12 mouse cellular contexts compared by ENCODE assay signal in the genomic region with DNA sequence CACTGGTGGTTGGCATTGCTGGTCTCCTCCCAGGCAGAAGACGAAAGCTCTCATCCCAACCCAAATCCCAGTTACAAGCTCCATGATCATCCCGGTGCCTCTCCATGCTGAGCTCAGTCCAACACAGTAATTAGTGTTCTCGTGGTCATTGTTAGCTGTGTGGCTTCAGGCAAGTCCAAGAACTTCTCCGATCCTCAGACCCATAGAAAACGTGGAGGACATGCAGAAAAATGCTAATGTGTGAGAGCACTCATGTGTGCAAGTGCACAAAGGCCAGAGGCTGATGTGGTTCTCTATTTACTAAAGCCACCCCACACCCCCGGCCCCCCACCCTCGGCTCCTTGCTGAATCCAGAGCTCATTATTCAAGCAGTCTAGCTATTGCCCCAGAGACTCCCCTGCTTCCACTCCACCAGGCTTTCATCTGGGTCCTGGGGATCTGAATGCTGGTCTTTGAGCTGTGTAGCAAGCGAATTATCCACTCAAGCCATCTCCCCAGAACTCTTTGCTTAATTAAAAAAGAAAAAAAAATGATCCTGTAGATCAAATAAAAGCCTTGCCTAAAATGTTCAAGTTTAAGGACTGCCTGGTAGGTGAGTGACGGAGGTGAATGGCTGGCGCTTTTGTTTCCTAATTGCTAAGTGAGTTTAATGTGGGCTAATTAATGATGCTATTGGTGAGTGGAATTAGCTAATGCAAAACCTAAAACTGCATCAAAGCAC. TPM values are rescaled to one million over a fixed set of nuclear protein-coding genes. Genes with fewer than 3 reads are reported as not detected.
DNase-seq lines count a peak whose midpoint lies in the region; ATAC-seq lines count a peak whose summit lies in the region.
"Had no signal": no experiment of that assay in that cellular context is flagged by ENCODE, and none has a peak within 500 bp of the region (broad histone marks: within the 10 kb centered on the region; RNA-seq: fewer than 3 reads in every experiment).

No protein-coding gene starts in this region.

- peak overlapping the region; percentile 27; the same call in 1 of the 2 replicates for H3K4me3 ChIP-seq in forebrain, embryonic 10.5 days
- no peak overlapping the region for H3K4me3 ChIP-seq in hindbrain, embryonic 14.5 days (replicated peaks; ENCODE audit: low read length)
- no peak overlapping the region for H3K4me3 ChIP-seq in midbrain, embryonic 16.5 days (ENCODE audit: low read depth, low read length)
- no peak overlapping the region for H3K4me3 ChIP-seq in intestine, embryonic 15.5 days (replicated peaks)
- H3K4me3 ChIP-seq: liver, embryonic 15.5 days had no signal

- H3K36me3 ChIP-seq in forebrain, embryonic 10.5 days (replicated peaks): no peaks in the 10 kb centered on the region
- H3K36me3 ChIP-seq in hindbrain, embryonic 14.5 days (replicated peaks; ENCODE audit: control insufficient read depth, insufficient read depth): no peaks in the 10 kb centered on the region
- H3K36me3 ChIP-seq in midbrain, embryonic 16.5 days (ENCODE audit: control insufficient read depth, insufficient read depth, low read length): no peaks in the 10 kb centered on the region
- H3K36me3 ChIP-seq in intestine, embryonic 15.5 days: no peaks in the 10 kb centered on the region
- H3K36me3 ChIP-seq: liver, embryonic 15.5 days had no signal

- peaks cover 39% of the 10 kb centered on the region for H3K4me1 ChIP-seq in forebrain, embryonic 10.5 days
- H3K4me1 ChIP-seq in hindbrain, embryonic 14.5 days (replicated peaks; ENCODE audit: control insufficient read depth, insufficient read depth, low read length): peaks cover 8% of the 10 kb centered on the region; the same call in 1 of the 2 replicates
- peaks cover 11% of the 10 kb centered on the region for H3K4me1 ChIP-seq in midbrain, embryonic 16.5 days (ENCODE audit: control insufficient read depth, insufficient read depth, low read length)
- peaks cover 3% of the 10 kb centered on the region; the same call in 1 of the 2 replicates for H3K4me1 ChIP-seq in intestine, embryonic 15.5 days (replicated peaks)
- H3K4me1 ChIP-seq: liver, embryonic 15.5 days had no signal

- no peak; the same call in 1 of the 2 replicates for ATAC-seq in hindbrain, embryonic 14.5 days (ENCODE audit: low FRiP score)
- ATAC-seq in midbrain, embryonic 16.5 days: peak; percentile 71
- no peak for ATAC-seq in intestine, embryonic 15.5 days
- ATAC-seq: inflammation-experienced regulatory T-cells, adult 6 months had no signal

- no peak overlapping the region for H3K4me2 ChIP-seq in hindbrain, embryonic 14.5 days (replicated peaks)
- H3K4me2 ChIP-seq in midbrain, embryonic 16.5 days (ENCODE audit: low read length): peak overlapping the region; percentile 26
- H3K4me2 ChIP-seq in intestine, embryonic 15.5 days (replicated peaks): no peak overlapping the region
- H3K4me2 ChIP-seq: liver, embryonic 15.5 days had no signal

- peak; percentile 38 for DNase-seq in embryo, embryonic 10.5 days (ENCODE audit: low spot score)
- DNase-seq in forebrain, embryonic 10.5 days (ENCODE audit: extremely low spot score, low spot score): peak; percentile 77
- DNase-seq in hindbrain, embryonic 14.5 days (ENCODE audit: low spot score): no peak
- DNase-seq in thymus, postnatal 0 days (ENCODE audit: low spot score): no peak
- no peak for DNase-seq in heart, adult 9 months (ENCODE audit: low spot score in 2 of 2)
- no peak for DNase-seq in spleen, postnatal 10 days (ENCODE audit: low spot score in 2 of 2)

- H3K9me3 ChIP-seq in forebrain, embryonic 10.5 days: no peaks in the 10 kb centered on the region
- no peaks in the 10 kb centered on the region for H3K9me3 ChIP-seq in hindbrain, embryonic 14.5 days (ENCODE audit: control insufficient read depth, low read length)
- H3K9me3 ChIP-seq in midbrain, embryonic 16.5 days (replicated peaks; ENCODE audit: control insufficient read depth, low read length, poor library complexity, severe bottlenecking): no peaks in the 10 kb centered on the region
- no peaks in the 10 kb centered on the region for H3K9me3 ChIP-seq in intestine, embryonic 15.5 days
- H3K9me3 ChIP-seq: liver, embryonic 15.5 days had no signal

- 27% methylated on average over 10 of the region's 10 CpGs for WGBS in forebrain, embryonic 10.5 days
- WGBS in hindbrain, embryonic 14.5 days: 29% methylated on average over 10 of the region's 10 CpGs
- 24% methylated on average over 10 of the region's 10 CpGs for WGBS in midbrain, embryonic 16.5 days
- WGBS in intestine, embryonic 15.5 days: 72% methylated on average over 10 of the region's 10 CpGs

- peaks cover 67% of the 10 kb centered on the region for H3K27me3 ChIP-seq in forebrain, embryonic 10.5 days (ENCODE audit: poor library complexity, severe bottlenecking)
- no peaks in the 10 kb centered on the region for H3K27me3 ChIP-seq in hindbrain, embryonic 14.5 days (ENCODE audit: control insufficient read depth, insufficient read depth, low read length)
- peaks cover 6% of the 10 kb centered on the region; the same call in 1 of the 2 replicates for H3K27me3 ChIP-seq in midbrain, embryonic 16.5 days (ENCODE audit: control insufficient read depth, insufficient read depth, low read depth, low read length)
- H3K27me3 ChIP-seq in intestine, embryonic 15.5 days (replicated peaks): no peaks in the 10 kb centered on the region; the same call in 1 of the 2 replicates
- H3K27me3 ChIP-seq: liver, embryonic 15.5 days had no signal

- no peak overlapping the region for H3K9ac ChIP-seq in hindbrain, embryonic 14.5 days
- H3K9ac ChIP-seq in midbrain, embryonic 16.5 days (ENCODE audit: low read depth, low read length): no peak overlapping the region
- H3K9ac ChIP-seq in intestine, embryonic 15.5 days: no peak overlapping the region
- H3K9ac ChIP-seq: liver, embryonic 15.5 days had no signal

- peak overlapping the region; percentile 77 for H3K27ac ChIP-seq in forebrain, embryonic 10.5 days
- peak overlapping the region; percentile 48 for H3K27ac ChIP-seq in hindbrain, embryonic 14.5 days
- peak overlapping the region; percentile 24; the same call in 1 of the 2 replicates for H3K27ac ChIP-seq in midbrain, embryonic 16.5 days (ENCODE audit: low read length)
- no peak overlapping the region for H3K27ac ChIP-seq in intestine, embryonic 15.5 days
- H3K27ac ChIP-seq: liver, embryonic 15.5 days had no signal

RNA-seq across cellular contexts. Expression of a gene that starts 2.7 kb away (rescaled TPM):
- polyA plus RNA-seq in forebrain, embryonic 10.5 days (2016; fragmentation: Nextera tagmentation; extraction: Ambion mirVana): 0.53 and 0.62 TPM in 2 replicates
- 0.24 and 0.25 TPM in 2 replicates for polyA plus RNA-seq in hindbrain, embryonic 14.5 days (2014; fragmentation: Nextera tagmentation; extraction: Ambion mirVana)
- polyA plus RNA-seq in midbrain, embryonic 16.5 days (2015; fragmentation: Nextera tagmentation; extraction: Ambion mirVana): 0.30 and 0.32 TPM in 2 replicates
- 1.4 and 1.5 TPM in 2 replicates for polyA plus RNA-seq in thymus, postnatal 0 days (2015; fragmentation: Nextera tagmentation; extraction: Ambion mirVana)
- polyA plus RNA-seq in intestine, embryonic 15.5 days (2015; fragmentation: Nextera tagmentation; extraction: Ambion mirVana): 0.33 TPM in 2 replicates
- polyA plus RNA-seq: inflammation-experienced regulatory T-cells, adult 6 months; liver, embryonic 15.5 days had no signal

RNA-seq across cellular contexts. Expression of a gene that starts 45.3 kb away (rescaled TPM):
- polyA plus RNA-seq in forebrain, embryonic 10.5 days (2016; fragmentation: Nextera tagmentation; extraction: Ambion mirVana): not detected in 2 replicates
- polyA plus RNA-seq in hindbrain, embryonic 14.5 days (2014; fragmentation: Nextera tagmentation; extraction: Ambion mirVana): not detected in 2 replicates
- polyA plus RNA-seq in midbrain, embryonic 16.5 days (2015; fragmentation: Nextera tagmentation; extraction: Ambion mirVana): not detected in 2 replicates
- polyA plus RNA-seq in thymus, postnatal 0 days (2015; fragmentation: Nextera tagmentation; extraction: Ambion mirVana): not detected in 2 replicates
- not detected in 2 replicates for polyA plus RNA-seq in intestine, embryonic 15.5 days (2015; fragmentation: Nextera tagmentation; extraction: Ambion mirVana)
- polyA plus RNA-seq: cerebellum, adult 2 months; embryonic facial prominence, embryonic 14.5 days; inflammation-experienced regulatory T-cells, adult 6 months; liver, embryonic 15.5 days had no signal

Comparison
In these comparisons a context has a peak if more than half of its experiments do, and no peak if none do; other contexts are left out.
1. DNase-seq: peak in embryo, embryonic 10.5 days (single experiment) and forebrain, embryonic 10.5 days (single experiment); none in hindbrain, embryonic 14.5 days (single experiment), thymus, postnatal 0 days (single experiment), heart, adult 9 months (0 of 2) and spleen, postnatal 10 days (0 of 2).